In genomic region chr15:80132993-80133586, GRCm38 (mm10) we compare ENCODE assay signal across 8 mouse cellular contexts. TPM values are rescaled to one million over a fixed set of nuclear protein-coding genes. Genes with fewer than 3 reads are reported as not detected.
DNase-seq lines count a peak whose midpoint lies in the region; ATAC-seq lines count a peak whose summit lies in the region.

Gene Tab1 (plus strand): TSS chr15:80133127.

- peak within 1 kb of the TSS; percentile 63 for H3K4me2 ChIP-seq in hindbrain, embryonic 12.5 days (replicated peaks)

- peak; percentile 96 for ATAC-seq in hindbrain, embryonic 12.5 days (ENCODE audit: low FRiP score)

- peak within 1 kb of the TSS; percentile 83 for H3K9ac ChIP-seq in hindbrain, embryonic 12.5 days

- no peaks in the 10 kb centered on the region for H3K9me3 ChIP-seq in hindbrain, embryonic 12.5 days (replicated peaks)

- WGBS in hindbrain, embryonic 12.5 days = under 1% methylated on average over 58 of the region's 59 CpGs

- 0 out of 2 replicates have a peak, but pooled peaks cover 8% of the 10 kb centered on the region for H3K36me3 ChIP-seq in hindbrain, embryonic 12.5 days

- peak within 1 kb of the TSS; percentile 70 for H3K4me3 ChIP-seq in hindbrain, embryonic 12.5 days

- H3K27ac ChIP-seq in hindbrain, embryonic 12.5 days = peak within 1 kb of the TSS; percentile 99

- peaks cover 28% of the 10 kb centered on the region for H3K4me1 ChIP-seq in hindbrain, embryonic 12.5 days

- no peaks in the 10 kb centered on the region for H3K27me3 ChIP-seq in hindbrain, embryonic 12.5 days

- peak; percentile 96 for DNase-seq in Muller cell, postnatal 12 days (ENCODE audit: inconsistent ontology term)
- peak; percentile 93 for DNase-seq in cerebellum, adult 9-11 months
- peak; percentile 81 to 90 for DNase-seq in frontal cortex, postnatal 10 days (ENCODE audit: low spot score in 2 of 2)
- DNase-seq in layer of hippocampus, postnatal 14 days (ENCODE audit: low spot score in 2 of 2) = peak; percentile 92 to 96
- DNase-seq in lung, postnatal 14 days = peak; percentile 92
- peak; percentile 78 for DNase-seq in retina, adult 2 months (ENCODE audit: low read depth, low spot score)
- peak; percentile 92 for DNase-seq in thymus, postnatal 36 days

RNA-seq across cellular contexts. Expression of gene Tab1, which starts in this region (rescaled TPM):
- polyA plus RNA-seq in hindbrain, embryonic 12.5 days (2016; fragmentation: Nextera tagmentation; extraction: Ambion mirVana) = 42.1 and 44.0 TPM in 2 replicates
- 10 to 100 TPM; 29.7 to 31.4 TPM for total RNA-seq in layer of hippocampus, postnatal 14 days (2021)

Comparison
In these comparisons a context has a peak if more than half of its experiments do, and no peak if none do; other contexts are left out.
1. Peak in every context shown above with its lines: DNase-seq, ATAC-seq, H3K4me3 ChIP-seq and H3K27ac ChIP-seq.